Mouse (Mus musculus) heart, embryonic 10.5 days (tissue): ENCODE results near the gene Rho. TPM values are rescaled to one million over a fixed set of nuclear protein-coding genes. Genes with fewer than 3 reads are reported as not detected.

Experiments used
- DNase-seq: peaks from one replicate; pipeline ENCODE4 v3.0.0-alpha.2; 2017; ENCODE audit warnings: low spot score
- H3K27ac ChIP-seq: fragments of 300-500 bp; sonication (generic); 2 replicates; pipeline ENCODE4 v1.5.1; 2016; ENCODE audit warnings: mild to moderate bottlenecking
- H3K27me3 ChIP-seq: fragments of 300-500 bp; sonication (generic); 2 replicates; pipeline ENCODE4 v1.6.1; 2016; ENCODE audit warnings: mild to moderate bottlenecking; ENCODE audit not compliant: poor library complexity, insufficient read depth, severe bottlenecking
- H3K36me3 ChIP-seq: fragments of 300-500 bp; sonication (generic); 2 replicates; pipeline ENCODE4 v1.6.1; 2016; ENCODE audit warnings: mild to moderate bottlenecking, moderate library complexity
- H3K4me1 ChIP-seq: fragments of 300-500 bp; sonication (generic); 2 replicates; pipeline ENCODE4 v1.6.1; 2016; ENCODE audit warnings: mild to moderate bottlenecking
- H3K4me3 ChIP-seq: fragments of 300-500 bp; sonication (generic); 2 replicates; pipeline ENCODE4 v1.5.1; 2016; ENCODE audit warnings: mild to moderate bottlenecking, moderate library complexity
- H3K9me3 ChIP-seq: fragments of 300-500 bp; sonication (generic); 2 replicates; pipeline ENCODE4 v1.6.1; 2016; ENCODE audit warnings: mild to moderate bottlenecking, moderate library complexity
- WGBS: fragments of 180-500 bp; shearing (Covaris S2); methylation state at CpG from one replicate; pipeline ENCODE4 v1.1.7; 2016; 5-methylcytosine and 5-hydroxymethylcytosine counted together
- polyA plus RNA-seq: library from polyadenylated mRNA; unstranded; fragments of >200 nt; fragmentation: Nextera tagmentation; extraction: Ambion mirVana; gene quantifications from 2 replicates; pipeline ENCODE4 v1.2.1, GENCODE M21; 2016

The Rho gene
- polyA plus RNA-seq, 1 experiment from 2014 or later: not detected

DNA sequence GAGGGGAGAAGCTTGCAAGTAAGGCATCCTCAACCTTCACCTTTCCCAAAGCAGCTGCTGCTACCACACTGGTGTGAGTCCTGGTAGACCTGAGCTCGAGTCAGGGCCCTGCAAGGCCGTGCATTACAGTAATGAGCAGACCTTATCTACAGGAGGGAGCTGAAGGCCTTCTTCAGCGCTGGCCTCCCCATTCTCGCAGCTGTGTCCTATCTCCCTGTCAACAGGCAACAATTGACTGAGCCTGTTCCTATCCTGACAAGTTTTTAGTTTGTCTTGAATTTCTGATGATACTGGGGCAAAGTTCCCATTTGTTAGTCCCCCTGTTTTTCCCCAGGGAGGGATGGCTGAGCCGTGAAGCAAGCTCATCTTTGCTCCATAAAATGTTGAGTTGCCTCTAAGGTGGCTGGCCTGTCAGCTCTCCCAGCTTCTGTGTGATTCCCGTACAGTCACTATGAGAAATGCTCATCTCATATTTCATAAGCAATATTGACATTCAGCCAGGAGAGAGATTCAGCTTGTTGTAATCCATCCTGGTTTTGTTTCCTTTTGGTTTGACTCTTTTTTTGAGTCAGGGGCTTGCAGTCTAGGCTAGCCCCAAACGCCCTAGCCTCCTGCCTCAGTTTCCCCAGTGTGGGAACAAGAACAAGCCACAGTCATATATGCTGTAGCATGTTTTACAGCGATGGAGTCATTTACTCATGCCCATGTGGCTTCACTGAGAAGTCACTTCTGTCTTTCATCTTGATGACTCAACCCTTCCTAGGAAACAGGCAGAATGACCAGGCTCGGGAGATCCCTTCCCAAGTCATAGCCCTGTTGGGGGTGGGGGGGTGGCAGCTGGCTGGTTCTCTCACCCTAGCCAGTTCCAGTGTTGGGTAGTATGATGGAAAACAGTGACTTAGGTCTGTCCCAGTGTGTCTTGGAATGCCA, 12.2 kb downstream of the Rho start:
- Histone ChIP-seq H3K27me3 (peaks cover 2% of the 10 kb centered on the region; the same call in 1 of the 2 replicates), H3K4me3 (no peak overlapping the region), H3K27ac (0 out of 2 replicates have a peak overlapping the region, but pooled peaks have one; percentile 4), H3K4me1 (peaks cover 66% of the 10 kb centered on the region), H3K9me3 (no peaks in the 10 kb centered on the region), H3K36me3 (no peaks in the 10 kb centered on the region)
- WGBS: 40% methylated on average over 9 of the region's 9 CpGs
- DNase-seq: no peak

DNA sequence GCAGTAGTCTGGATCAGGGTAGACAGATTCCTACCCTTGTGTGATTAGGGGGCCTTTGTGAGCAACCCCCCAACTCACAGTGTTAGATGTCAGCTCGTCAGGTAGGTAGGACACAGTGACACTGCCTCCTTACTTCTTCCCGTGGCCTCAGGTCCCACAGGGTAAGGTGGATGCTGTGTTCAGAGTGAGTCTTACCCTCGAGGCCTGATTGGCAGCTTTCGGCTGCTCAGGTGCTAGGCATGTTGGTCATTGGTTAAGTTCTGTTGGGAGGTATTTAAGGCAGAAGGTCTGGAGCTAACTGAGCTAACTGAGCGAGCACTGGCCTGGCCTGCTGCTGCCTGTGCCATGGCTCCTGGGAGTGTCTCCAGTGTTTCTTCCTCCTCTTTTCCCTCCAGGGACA, 13.1 kb downstream of the Rho start, which contains the start of gene H1foo:
H1foo (plus strand) TSS at position 301 of the 400 bp plus-strand sequence.
- WGBS: 85% methylated on average over 5 of the region's 5 CpGs
- Histone ChIP-seq H3K4me1 (peaks cover 66% of the 10 kb centered on the region), H3K4me3 (no peak within 1 kb of the TSS)

DNA sequence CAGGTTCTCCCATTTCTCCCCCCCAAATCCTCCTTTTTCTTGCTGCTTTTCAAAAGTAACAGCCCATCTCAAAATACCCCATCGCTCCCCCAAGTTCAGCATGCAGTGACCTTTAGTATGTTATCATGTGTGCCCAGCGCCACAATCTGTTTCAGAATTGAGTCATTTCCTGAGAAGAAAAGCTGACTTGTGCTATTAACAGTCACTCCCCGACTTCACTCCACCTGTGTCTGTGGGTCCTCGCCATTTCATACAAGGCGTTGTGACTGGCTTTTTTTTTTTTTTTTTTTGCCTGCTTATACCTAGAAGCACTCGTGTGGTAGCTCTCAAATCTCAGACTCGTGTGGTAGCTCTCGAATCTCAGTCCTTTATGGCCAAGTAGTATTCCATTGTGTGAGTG, 14.1 kb downstream of the Rho start:
- Histone ChIP-seq H3K9me3 (no peaks in the 10 kb centered on the region), H3K27ac (peak overlapping the region; percentile 56; the same call in 1 of the 2 replicates), H3K4me3 (no peak overlapping the region), H3K4me1 (peaks cover 66% of the 10 kb centered on the region), H3K27me3 (peaks cover 4% of the 10 kb centered on the region; the same call in 1 of the 2 replicates), H3K36me3 (no peaks in the 10 kb centered on the region)
- WGBS: 65% methylated on average over 8 of the region's 8 CpGs
- no peak for DNase-seq

More for the DNA sequence above, 13.1 kb downstream of the Rho start, which contains the start of gene H1foo:
- Histone ChIP-seq H3K9me3 (no peaks in the 10 kb centered on the region), H3K36me3 (no peaks in the 10 kb centered on the region), H3K27ac (peak within 1 kb of the TSS; percentile 56), H3K27me3 (peaks cover 4% of the 10 kb centered on the region; the same call in 1 of the 2 replicates)
- DNase-seq: no peak

DNA sequence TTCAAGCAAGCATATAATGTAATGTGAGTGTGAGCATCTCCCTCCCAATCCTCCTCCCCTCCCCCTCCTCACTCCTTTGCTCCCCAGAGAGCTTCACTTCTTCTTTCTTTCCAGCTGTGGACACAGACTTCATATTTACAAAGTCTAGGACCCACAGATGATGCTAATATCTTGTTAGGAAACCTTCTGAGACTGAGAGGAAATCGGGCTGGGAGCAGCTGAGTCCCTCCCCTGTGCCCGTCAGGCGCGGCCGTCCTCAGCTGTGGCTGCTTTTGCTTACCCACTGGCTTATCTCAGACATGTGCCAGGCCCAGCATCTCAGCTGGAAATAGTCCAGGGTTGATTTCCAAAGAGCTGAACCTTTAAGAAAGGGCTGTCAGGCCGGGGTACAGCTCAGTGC, 14.8 kb downstream of the Rho start:
- peaks cover 58% of the 10 kb centered on the region for H3K4me1 ChIP-seq
- no peak overlapping the region for H3K4me3 ChIP-seq
- DNase-seq: no peak
- H3K36me3 ChIP-seq: no peaks in the 10 kb centered on the region
- peak overlapping the region; percentile 56 for H3K27ac ChIP-seq
- peaks cover 4% of the 10 kb centered on the region; the same call in 1 of the 2 replicates for H3K27me3 ChIP-seq
- no peaks in the 10 kb centered on the region for H3K9me3 ChIP-seq
- WGBS: 17% methylated on average over 6 of the region's 6 CpGs

DNA sequence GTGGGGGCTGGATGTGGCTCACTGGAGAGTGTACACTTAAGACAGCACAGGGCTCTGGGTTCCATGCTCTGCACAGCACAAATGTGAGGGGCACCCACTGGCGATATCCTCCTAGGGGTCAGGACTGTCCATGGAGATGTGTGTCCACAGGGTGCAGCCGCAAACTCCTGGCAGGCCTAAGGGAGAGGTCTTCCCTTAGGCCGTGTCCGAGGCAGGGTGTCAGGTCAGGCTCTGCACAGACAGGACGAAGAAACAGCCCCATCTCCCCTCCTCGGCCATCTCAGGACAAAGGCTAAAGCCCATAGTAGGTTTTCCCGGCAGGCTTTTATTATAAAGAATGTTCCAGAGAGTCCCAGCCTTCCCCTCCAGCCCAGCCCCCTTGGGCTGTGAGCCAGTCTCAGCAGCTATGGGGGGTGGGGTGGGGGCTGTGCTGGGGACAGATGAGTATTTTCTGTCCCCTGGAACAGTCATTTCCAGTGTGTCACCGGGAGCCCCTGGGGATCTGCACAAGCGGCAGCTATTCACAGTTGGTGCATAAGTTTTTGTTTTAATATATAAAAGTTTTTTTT, 23.0 kb downstream of the Rho start:
- H3K4me1 ChIP-seq: peaks cover 49% of the 10 kb centered on the region
- no peaks in the 10 kb centered on the region for H3K9me3 ChIP-seq
- 0 out of 2 replicates have a peak overlapping the region, but pooled peaks have one; percentile 59 for H3K27ac ChIP-seq
- no peaks in the 10 kb centered on the region for H3K27me3 ChIP-seq
- H3K4me3 ChIP-seq: no peak overlapping the region
- peaks cover 54% of the 10 kb centered on the region for H3K36me3 ChIP-seq
- no peak for DNase-seq
- WGBS: 86% methylated on average over 9 of the region's 9 CpGs

DNA sequence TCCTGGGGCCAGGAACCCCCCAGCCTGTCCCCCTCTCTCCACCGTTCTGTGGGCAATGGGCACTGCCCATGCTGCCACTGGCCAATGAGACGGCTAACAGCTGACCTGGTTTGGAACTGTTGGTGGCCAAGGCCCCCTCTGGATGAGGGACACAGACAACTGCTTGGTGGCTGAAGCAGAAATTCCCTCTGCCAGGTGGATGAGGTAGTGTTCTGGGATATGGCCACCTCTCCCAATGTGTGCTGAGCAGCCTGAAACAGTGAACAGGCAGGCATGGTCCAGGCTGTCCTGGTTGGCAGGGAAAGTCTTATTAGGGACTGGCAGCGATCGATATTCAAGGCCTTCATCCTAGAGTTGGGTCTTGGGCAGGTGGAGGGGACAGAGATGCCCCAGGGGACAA, 23.6 kb downstream of the Rho start:
- no peaks in the 10 kb centered on the region for H3K27me3 ChIP-seq
- no peak for DNase-seq
- no peak overlapping the region for H3K4me3 ChIP-seq
- H3K4me1 ChIP-seq: peaks cover 51% of the 10 kb centered on the region
- WGBS: 91% methylated on average over 4 of the region's 4 CpGs
- H3K9me3 ChIP-seq: no peaks in the 10 kb centered on the region
- H3K36me3 ChIP-seq: peaks cover 59% of the 10 kb centered on the region
- no peak overlapping the region; the same call in 1 of the 2 replicates for H3K27ac ChIP-seq

DNA sequence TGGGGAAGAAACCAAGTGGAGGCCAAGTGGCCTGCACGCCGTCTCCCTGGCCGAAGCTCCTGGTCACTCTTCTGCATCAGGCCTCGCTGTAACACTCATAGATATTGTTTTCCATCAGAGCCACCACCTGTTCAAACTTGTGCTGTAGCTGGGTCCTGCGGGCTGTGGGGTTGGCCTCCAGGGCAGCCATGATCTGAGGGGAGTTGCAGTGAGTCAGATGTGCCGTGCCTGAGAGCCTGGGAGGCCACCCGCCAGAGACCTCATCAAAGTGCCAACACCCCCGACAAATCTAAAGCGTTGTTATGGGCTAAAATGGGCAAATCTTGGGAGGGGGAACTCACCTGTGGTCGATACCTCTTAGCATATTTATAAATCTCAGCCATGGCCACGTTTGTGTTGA, 24.1 kb downstream of the Rho start:
- no peaks in the 10 kb centered on the region for H3K27me3 ChIP-seq
- DNase-seq: no peak
- H3K4me3 ChIP-seq: no peak overlapping the region
- H3K9me3 ChIP-seq: no peaks in the 10 kb centered on the region
- peaks cover 51% of the 10 kb centered on the region for H3K4me1 ChIP-seq
- peaks cover 63% of the 10 kb centered on the region for H3K36me3 ChIP-seq
- H3K27ac ChIP-seq: no peak overlapping the region
- 86% methylated on average over 11 of the region's 11 CpGs for WGBS

DNA sequence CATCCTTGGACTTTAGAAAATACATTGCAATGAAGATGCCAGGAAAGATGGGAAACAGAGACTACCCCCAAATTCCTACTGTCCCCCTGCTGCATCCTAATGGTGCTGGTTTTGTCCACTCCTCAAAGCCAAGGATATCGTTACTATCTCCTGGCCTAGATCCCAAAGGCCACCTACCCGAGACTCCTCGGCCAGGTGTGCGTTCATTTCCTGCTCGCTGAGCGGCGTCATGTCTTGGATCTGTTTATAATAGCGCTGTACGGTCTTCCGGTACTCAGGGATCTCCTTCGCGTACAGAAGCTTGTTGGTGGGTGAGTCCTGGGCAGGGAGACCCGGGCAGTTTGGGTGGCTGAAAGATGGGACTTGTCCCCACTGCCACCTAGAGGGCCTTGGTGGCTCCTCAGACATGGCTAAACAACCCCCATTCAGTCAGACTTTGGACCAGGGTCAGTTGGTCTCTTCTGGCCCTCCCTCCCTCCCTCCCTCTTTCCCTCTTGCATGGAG, 24.9 kb downstream of the Rho start:
- no peak for DNase-seq
- peak overlapping the region; percentile 81 for H3K27ac ChIP-seq
- H3K36me3 ChIP-seq: peaks cover 66% of the 10 kb centered on the region
- peaks cover 51% of the 10 kb centered on the region for H3K4me1 ChIP-seq
- no peak overlapping the region for H3K4me3 ChIP-seq
- WGBS: 85% methylated on average over 13 of the region's 13 CpGs
- no peaks in the 10 kb centered on the region for H3K9me3 ChIP-seq
- H3K27me3 ChIP-seq: no peaks in the 10 kb centered on the region

DNA sequence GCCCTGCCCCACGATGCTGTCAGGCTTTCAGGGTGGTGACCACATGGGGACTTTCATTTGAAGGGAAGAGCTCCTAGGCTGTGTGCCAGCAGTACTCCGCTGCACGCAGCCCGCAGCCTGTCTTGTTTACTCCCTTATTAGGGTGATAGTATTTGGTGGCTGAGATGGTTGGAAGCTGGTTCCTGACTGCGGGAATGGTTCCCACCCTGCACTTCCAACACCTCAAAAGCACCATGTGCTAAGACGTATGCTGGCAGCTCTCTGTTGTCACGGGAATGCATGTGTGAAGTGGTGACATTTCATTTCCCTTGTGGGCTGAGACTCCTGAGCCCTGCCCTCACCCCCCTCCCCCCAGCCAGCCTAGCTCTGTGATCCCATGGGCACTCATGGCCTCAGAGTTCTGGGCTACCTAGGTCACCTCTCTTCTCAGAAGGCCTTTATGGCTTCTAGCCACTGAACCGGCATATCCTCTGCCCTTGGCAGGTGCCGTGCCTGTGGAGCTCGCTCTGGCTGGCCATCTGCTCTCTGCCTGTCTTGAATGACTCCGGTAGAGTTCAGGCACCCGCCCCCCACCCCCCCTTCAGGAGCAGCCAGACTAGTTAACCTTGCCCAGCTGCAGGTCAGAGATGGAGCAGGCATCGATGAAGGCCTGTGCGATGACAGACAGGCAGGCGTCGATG, 25.5 kb downstream of the Rho start:
- Histone ChIP-seq H3K27me3 (no peaks in the 10 kb centered on the region; the same call in 1 of the 2 replicates), H3K9me3 (no peaks in the 10 kb centered on the region), H3K4me3 (no peak overlapping the region), H3K27ac (peak overlapping the region; percentile 81), H3K4me1 (peaks cover 54% of the 10 kb centered on the region), H3K36me3 (peaks cover 72% of the 10 kb centered on the region)
- 38% methylated on average over 16 of the region's 16 CpGs for WGBS
- no peak for DNase-seq

DNA sequence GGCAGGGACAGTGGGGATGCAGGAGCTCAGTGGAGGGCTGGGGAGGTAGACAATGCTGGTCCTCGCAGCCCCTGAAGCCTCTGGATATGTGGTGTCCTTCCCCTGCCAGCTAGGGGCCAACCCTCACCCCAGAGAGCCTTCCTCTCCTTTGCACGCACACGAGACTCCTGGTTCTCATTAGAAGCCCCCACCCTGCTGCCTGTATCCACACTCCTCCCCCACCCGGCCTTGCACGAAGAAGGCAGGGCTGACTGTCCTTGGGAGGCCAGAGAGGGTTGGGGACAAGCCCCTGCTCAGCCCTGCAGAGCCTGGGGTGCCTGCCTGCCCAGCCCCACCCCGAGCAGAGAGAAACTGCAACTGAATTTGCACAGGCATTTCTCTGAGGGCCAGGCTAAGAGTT, 26.1 kb downstream of the Rho start:
- Histone ChIP-seq H3K4me3 (no peak overlapping the region), H3K27ac (peak overlapping the region; percentile 81), H3K4me1 (peaks cover 60% of the 10 kb centered on the region)

DNA sequence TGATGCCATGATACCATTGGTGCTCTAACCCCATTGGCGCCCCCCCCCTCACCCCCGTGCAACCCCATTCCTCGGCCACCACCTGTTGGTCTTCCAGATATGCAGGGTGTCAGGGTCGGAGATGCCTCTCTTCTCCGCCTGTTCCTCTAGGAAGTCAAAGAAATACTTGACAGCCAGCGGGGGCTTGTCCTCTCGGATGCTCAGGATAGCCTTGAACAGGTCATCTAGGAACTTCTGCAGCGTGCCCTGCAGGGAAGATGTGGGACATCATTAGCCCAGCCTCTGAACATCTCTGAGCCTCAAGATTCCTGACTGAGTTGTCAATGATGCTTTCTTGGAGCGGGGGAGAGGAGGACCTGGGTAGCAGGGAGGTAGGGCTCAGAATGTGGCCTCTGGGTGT, 26.9 kb downstream of the Rho start:
- H3K4me3 ChIP-seq: no peak overlapping the region
- no peaks in the 10 kb centered on the region for H3K9me3 ChIP-seq
- no peak overlapping the region; the same call in none of the 2 replicates for H3K27ac ChIP-seq
- H3K36me3 ChIP-seq: peaks cover 82% of the 10 kb centered on the region
- H3K27me3 ChIP-seq: peaks cover 9% of the 10 kb centered on the region; the same call in 1 of the 2 replicates
- no peak for DNase-seq
- H3K4me1 ChIP-seq: peaks cover 63% of the 10 kb centered on the region
- WGBS: 85% methylated on average over 9 of the region's 9 CpGs

More for the DNA sequence above, 26.1 kb downstream of the Rho start:
- H3K9me3 ChIP-seq: no peaks in the 10 kb centered on the region
- no peak for DNase-seq
- peaks cover 1% of the 10 kb centered on the region; the same call in 1 of the 2 replicates for H3K27me3 ChIP-seq
- 32% methylated on average over 6 of the region's 6 CpGs for WGBS
- peaks cover 78% of the 10 kb centered on the region for H3K36me3 ChIP-seq

DNA sequence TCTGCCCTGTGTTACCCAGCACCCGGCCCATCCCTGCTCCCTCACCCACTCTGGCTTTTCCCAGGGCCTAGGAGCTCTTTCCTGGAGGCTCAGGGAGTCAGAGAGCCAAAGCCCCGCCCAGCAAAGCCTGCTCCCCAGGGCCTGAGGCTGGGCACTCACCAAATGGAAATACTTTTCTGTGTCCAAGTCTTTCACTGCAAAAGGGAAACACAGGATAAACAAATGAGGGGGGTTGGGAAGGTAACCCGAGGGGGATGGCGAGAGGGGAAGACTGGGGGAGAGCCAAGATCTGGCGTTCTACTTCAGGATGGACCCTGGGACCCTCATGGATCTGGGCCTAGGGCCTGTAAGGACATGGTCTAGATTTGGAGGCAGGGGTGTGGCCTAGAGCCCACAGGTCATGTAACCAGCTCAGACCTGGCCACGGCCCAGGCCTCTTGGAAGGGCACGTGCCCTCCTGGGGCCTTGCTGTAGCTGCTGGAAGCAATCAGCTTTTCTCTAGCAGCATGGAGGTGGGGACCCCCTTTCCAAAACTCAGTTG, 27.7 kb downstream of the Rho start:
- no peaks in the 10 kb centered on the region for H3K9me3 ChIP-seq
- peaks cover 17% of the 10 kb centered on the region for H3K27me3 ChIP-seq
- peaks cover 64% of the 10 kb centered on the region for H3K4me1 ChIP-seq
- H3K27ac ChIP-seq: peak overlapping the region; percentile 37; the same call in 1 of the 2 replicates
- WGBS: 82% methylated on average over 7 of the region's 7 CpGs
- DNase-seq: no peak
- no peak overlapping the region for H3K4me3 ChIP-seq
- peaks cover 86% of the 10 kb centered on the region for H3K36me3 ChIP-seq
